Mouse (Mus musculus) heart, postnatal 0 days (tissue): ENCODE measurements around the gene Ttc28.

ENCODE experiments used
- CTCF ChIP-seq: IDR thresholded peaks from 2 replicates; pipeline ENCODE4 v1.5.1; 2016; ENCODE audit warnings: antibody characterized with exemption, control low read depth, low read depth
- EP300 ChIP-seq: IDR thresholded peaks from 2 replicates; pipeline ENCODE4 v1.6.1; 2016; ENCODE audit warnings: antibody characterized with exemption, low read depth

- TF ChIP-seq EP300 (no peak), CTCF (no peak)
Measured at GRCm38 (mm10) chr5:111284420-111285175, 405.0 kb downstream of the Ttc28 start.
